Comparison of ENCODE assay signal across 11 mouse cellular contexts in genomic region chr5:131548932-131549563, GRCm38 (mm10).
DNase-seq lines count a peak whose midpoint lies in the region; ATAC-seq and TF ChIP-seq lines count a peak whose summit lies in the region.
"Had no signal": no experiment of that assay in that cellular context is flagged by ENCODE, and none has a peak within 500 bp of the region (broad histone marks: within the 10 kb centered on the region; RNA-seq: fewer than 3 reads in every experiment).

No protein-coding gene starts in this region.

- DNase-seq in gastrocnemius, postnatal 14 days = peak; percentile 12
- no peak for DNase-seq in gastrocnemius, postnatal 4 days (ENCODE audit: low spot score in 2 of 2)
- peak; percentile 76 for DNase-seq in brain, embryonic 14.5 days (ENCODE audit: low read depth)
- peak; percentile 70 for DNase-seq in forelimb bud, embryonic 11.5 days (ENCODE audit: low read depth, low spot score)
- peak; percentile 49 for DNase-seq in midbrain, postnatal 0 days (ENCODE audit: low spot score)
- no peak for DNase-seq in cerebellum, adult 9-10 months
- no peak for DNase-seq in heart, postnatal 14 days
- DNase-seq: heart, adult 11 months had no signal

- H3K9me3 ChIP-seq in midbrain, postnatal 0 days (ENCODE audit: low read length) = no peaks in the 10 kb centered on the region
- H3K9me3 ChIP-seq: midbrain, embryonic 12.5 days had no signal

- H3K36me3 ChIP-seq in midbrain, postnatal 0 days (ENCODE audit: insufficient read depth, low read length) = no peaks in the 10 kb centered on the region
- H3K36me3 ChIP-seq: midbrain, embryonic 12.5 days had no signal

- intact Hi-C loops in gastrocnemius, postnatal 14 days (cut with DNase I; ENCODE audit: low total_unique reads) = no loop called here
- intact Hi-C loops in heart, postnatal 14 days (cut with DNase I) = no loop called here

- H3K9ac ChIP-seq in midbrain, postnatal 0 days (replicated peaks; ENCODE audit: low read length, poor library complexity, severe bottlenecking) = no peak overlapping the region
- H3K9ac ChIP-seq: midbrain, embryonic 12.5 days had no signal

- no peak overlapping the region for H3K4me2 ChIP-seq in midbrain, postnatal 0 days (ENCODE audit: low read depth, low read length, poor library complexity, severe bottlenecking)
- H3K4me2 ChIP-seq: midbrain, embryonic 12.5 days had no signal

- no peak for TF ChIP-seq POLR2A in brain, embryonic 14.5 days (IDR thresholded peaks at IDR 0.05; ENCODE audit: borderline replicate concordance, extremely low read depth, insufficient read depth, insufficient read length, poor library complexity, severe bottlenecking)

- ATAC-seq in midbrain, postnatal 0 days (ENCODE audit: low FRiP score) = no peak
- no peak for ATAC-seq in inflammation-experienced regulatory T-cells, adult 6 months
- ATAC-seq: intestine, embryonic 16.5 days had no signal

- H3K4me1 ChIP-seq in midbrain, postnatal 0 days (ENCODE audit: insufficient read depth, low read length) = no peaks in the 10 kb centered on the region

- H3K27ac ChIP-seq in midbrain, postnatal 0 days (ENCODE audit: low read depth, low read length) = no peak overlapping the region
- H3K27ac ChIP-seq: midbrain, embryonic 12.5 days had no signal

- no peaks in the 10 kb centered on the region for H3K27me3 ChIP-seq in midbrain, postnatal 0 days (ENCODE audit: insufficient read depth, low read length)

- 33% methylated on average over 17 of the region's 17 CpGs for WGBS in midbrain, postnatal 0 days

- TF ChIP-seq CTCF in brain, embryonic 14.5 days (IDR thresholded peaks at IDR 0.05; ENCODE audit: borderline replicate concordance, extremely low read depth, insufficient read depth, insufficient read length) = no peak
- TF ChIP-seq CTCF in midbrain, postnatal 0 days (IDR thresholded peaks at IDR 0.05) = no peak

- no peak overlapping the region for H3K4me3 ChIP-seq in midbrain, postnatal 0 days (ENCODE audit: low read depth, low read length)
- H3K4me3 ChIP-seq: midbrain, embryonic 12.5 days had no signal

Comparison
In these comparisons a context has a peak if more than half of its experiments do, and no peak if none do; other contexts are left out.
1. DNase-seq: peak in gastrocnemius, postnatal 14 days (single experiment), brain, embryonic 14.5 days (single experiment), forelimb bud, embryonic 11.5 days (single experiment) and midbrain, postnatal 0 days (single experiment); none in gastrocnemius, postnatal 4 days (0 of 2), cerebellum, adult 9-10 months (single experiment) and heart, postnatal 14 days (0 of 2).